Mouse (Mus musculus): ENCODE data around the gene Syce2. TPM values are rescaled to one million over a fixed set of nuclear protein-coding genes. Genes with fewer than 3 reads are reported as not detected.
"Not testable (repeated sequence)": the region's sequence is repeated elsewhere in the genome, so short reads cannot be mapped to it uniquely, and the experiment has no call there.

Syce2 gene
- polyA plus RNA-seq (2014; fragmentation: Nextera tagmentation; extraction: Ambion mirVana): 23.7 and 25.2 TPM in 2 replicates

- peak within 1 kb of the TSS; percentile 46 to 47 for H3K4me3 ChIP-seq (ENCODE audit: control insufficient read depth in 1 of 2, insufficient read depth in 1 of 2, low read depth in 1 of 2, low read length in 2 of 2)
- no peak within 1 kb of the TSS for H3K27ac ChIP-seq (replicated peaks in 1 of 2; ENCODE audit: control insufficient read depth in 1 of 2, insufficient read depth in 1 of 2, low read depth in 2 of 2, low read length in 2 of 2)
- H3K9ac ChIP-seq (ENCODE audit: low read length): peak within 1 kb of the TSS; percentile 71
- no peaks in the 10 kb centered on the region for H3K27me3 ChIP-seq (ENCODE audit: control insufficient read depth, insufficient read depth, low read length)
- H3K4me1 ChIP-seq (ENCODE audit: control insufficient read depth in 2 of 2, insufficient read depth in 2 of 2, low read length in 2 of 2): peaks cover 8 to 9% of the 10 kb centered on the region in 2 experiments; a peak in 2 of 4 replicates
- peak; percentile 70 for ATAC-seq (ENCODE audit: insufficient number of reproducible peaks, insufficient read depth, low FRiP score, low read depth)
- peak within 1 kb of the TSS; percentile 96 for H3K4me2 ChIP-seq (ENCODE audit: low read length)
- no peaks in the 10 kb centered on the region for H3K9me3 ChIP-seq (ENCODE audit: control insufficient read depth, low read length)
- peaks cover 32% of the 10 kb centered on the region for H3K36me3 ChIP-seq (ENCODE audit: control insufficient read depth, insufficient read depth, low read length)
- 13% methylated on average over 46 of the region's 46 CpGs for WGBS
Measured at GRCm38 (mm10) chr8:84871376-84872308, at the start of gene Syce2. Syce2 (plus strand) TSS chr8:84872111.

DNA sequence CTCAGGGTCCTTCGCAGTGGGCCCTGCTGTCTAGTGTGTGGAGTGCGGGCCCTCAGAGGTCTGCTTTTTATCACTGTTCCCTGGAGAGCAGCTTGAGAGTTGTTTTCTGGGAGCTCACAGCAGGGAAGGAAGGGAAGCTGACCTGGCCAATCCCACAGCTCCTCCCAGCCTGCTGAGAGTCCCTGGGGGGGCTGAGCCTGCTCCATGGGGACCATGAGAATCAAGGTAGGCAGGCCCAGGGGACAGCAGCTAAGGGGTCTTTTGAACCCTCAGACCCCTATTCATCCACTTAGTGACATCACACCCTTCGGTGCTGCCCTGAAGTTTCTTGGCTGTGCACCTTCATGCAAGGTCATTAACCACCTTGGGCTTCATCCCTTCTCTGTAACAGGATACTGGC lies 49.2 kb upstream of the Syce2 start, which contains the start of gene Dand5:
Gene Dand5, minus strand, starts transcription at position 101 of the 400 bp plus-strand sequence.
- no peaks in the 10 kb centered on the region for H3K27me3 ChIP-seq (ENCODE audit: control insufficient read depth, insufficient read depth, low read length)
- H3K9ac ChIP-seq (ENCODE audit: low read length): no peak within 1 kb of the TSS
- H3K4me3 ChIP-seq (ENCODE audit: control insufficient read depth in 1 of 2, insufficient read depth in 1 of 2, low read depth in 1 of 2, low read length in 2 of 2): no peak within 1 kb of the TSS
- no peak for ATAC-seq (ENCODE audit: insufficient number of reproducible peaks, insufficient read depth, low FRiP score, low read depth)
- no peak within 1 kb of the TSS for H3K27ac ChIP-seq (replicated peaks in 1 of 2; ENCODE audit: control insufficient read depth in 1 of 2, insufficient read depth in 1 of 2, low read depth in 2 of 2, low read length in 2 of 2)
- peaks cover 7 to 12% of the 10 kb centered on the region in 2 experiments for H3K4me1 ChIP-seq (ENCODE audit: control insufficient read depth in 2 of 2, insufficient read depth in 2 of 2, low read length in 2 of 2)
- no peaks in the 10 kb centered on the region for H3K9me3 ChIP-seq (ENCODE audit: control insufficient read depth, low read length)
- 17% methylated on average over 3 of the region's 3 CpGs for WGBS
- H3K4me2 ChIP-seq (ENCODE audit: low read length): peak within 1 kb of the TSS; percentile 52
- H3K36me3 ChIP-seq (ENCODE audit: control insufficient read depth, insufficient read depth, low read length): no peaks in the 10 kb centered on the region

DNA sequence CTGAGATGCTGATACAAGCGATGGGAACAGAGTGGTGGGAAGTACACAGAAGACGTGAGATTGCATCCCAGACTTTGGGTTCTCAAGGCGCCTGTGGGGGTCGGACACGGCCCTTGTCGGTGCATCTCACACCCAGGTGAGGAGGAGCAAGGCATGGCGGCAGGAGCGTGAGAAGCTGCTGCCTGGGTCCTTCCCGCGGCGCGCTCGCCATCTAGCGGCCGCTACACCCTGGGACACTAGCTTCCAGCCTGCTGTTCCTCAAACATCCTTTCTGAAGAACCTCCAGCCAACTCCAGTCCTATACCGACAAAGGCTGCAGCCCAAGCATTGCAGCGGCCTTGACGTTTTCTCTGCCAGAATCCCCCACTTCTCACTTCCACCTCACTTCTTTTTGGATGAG lies 48.3 kb upstream of the Syce2 start:
- Histone ChIP-seq H3K36me3 (ENCODE audit: control insufficient read depth, insufficient read depth, low read length) (no peaks in the 10 kb centered on the region), H3K9ac (ENCODE audit: low read length) (no peak overlapping the region), H3K27ac (replicated peaks in 1 of 2; ENCODE audit: control insufficient read depth in 1 of 2, insufficient read depth in 1 of 2, low read depth in 2 of 2, low read length in 2 of 2) (no peak overlapping the region), H3K9me3 (ENCODE audit: control insufficient read depth, low read length) (no peaks in the 10 kb centered on the region), H3K4me2 (ENCODE audit: low read length) (peak overlapping the region; percentile 52), H3K4me3 (ENCODE audit: control insufficient read depth in 1 of 2, insufficient read depth in 1 of 2, low read depth in 1 of 2, low read length in 2 of 2) (no peak overlapping the region), H3K27me3 (ENCODE audit: control insufficient read depth, insufficient read depth, low read length) (no peaks in the 10 kb centered on the region), H3K4me1 (ENCODE audit: control insufficient read depth in 2 of 2, insufficient read depth in 2 of 2, low read length in 2 of 2) (peaks cover 7 to 12% of the 10 kb centered on the region in 2 experiments)
- peak; percentile 74 for ATAC-seq (ENCODE audit: insufficient number of reproducible peaks, insufficient read depth, low FRiP score, low read depth)
- WGBS: under 1% methylated on average over 18 of the region's 18 CpGs

DNA sequence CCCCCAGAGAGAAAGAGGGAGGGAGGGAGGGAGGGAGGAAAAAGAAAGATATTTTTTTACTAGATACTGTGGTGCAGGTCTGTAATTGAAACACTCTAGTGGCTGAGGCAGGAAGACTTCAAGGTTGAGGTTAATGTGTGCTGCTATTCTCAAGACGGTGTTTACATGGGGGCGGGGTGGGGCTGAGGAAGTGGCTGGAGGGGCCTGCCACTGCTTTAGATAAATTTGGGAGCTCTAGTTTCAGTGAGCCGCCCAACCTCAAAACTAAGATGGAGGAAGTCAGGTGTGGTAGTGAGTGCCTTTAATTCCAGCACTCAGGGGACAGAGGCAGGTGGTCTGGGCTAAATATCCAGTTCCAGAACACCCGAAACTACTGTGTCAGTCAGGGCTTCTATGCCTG lies 46.3 kb upstream of the Syce2 start:
- peaks cover 7 to 12% of the 10 kb centered on the region in 2 experiments for H3K4me1 ChIP-seq (ENCODE audit: control insufficient read depth in 2 of 2, insufficient read depth in 2 of 2, low read length in 2 of 2)
- no peak overlapping the region for H3K4me3 ChIP-seq (ENCODE audit: control insufficient read depth in 1 of 2, insufficient read depth in 1 of 2, low read depth in 1 of 2, low read length in 2 of 2)
- H3K27me3 ChIP-seq (ENCODE audit: control insufficient read depth, insufficient read depth, low read length): no peaks in the 10 kb centered on the region
- H3K9me3 ChIP-seq (ENCODE audit: control insufficient read depth, low read length): no peaks in the 10 kb centered on the region
- H3K36me3 ChIP-seq (ENCODE audit: control insufficient read depth, insufficient read depth, low read length): no peaks in the 10 kb centered on the region
- no peak overlapping the region for H3K27ac ChIP-seq (replicated peaks in 1 of 2; ENCODE audit: control insufficient read depth in 1 of 2, insufficient read depth in 1 of 2, low read depth in 2 of 2, low read length in 2 of 2)
- ATAC-seq (ENCODE audit: insufficient number of reproducible peaks, insufficient read depth, low FRiP score, low read depth): no peak
- no peak overlapping the region for H3K9ac ChIP-seq (ENCODE audit: low read length)
- H3K4me2 ChIP-seq (ENCODE audit: low read length): no peak overlapping the region
- WGBS: 67% methylated on average over 4 of the region's 4 CpGs

DNA sequence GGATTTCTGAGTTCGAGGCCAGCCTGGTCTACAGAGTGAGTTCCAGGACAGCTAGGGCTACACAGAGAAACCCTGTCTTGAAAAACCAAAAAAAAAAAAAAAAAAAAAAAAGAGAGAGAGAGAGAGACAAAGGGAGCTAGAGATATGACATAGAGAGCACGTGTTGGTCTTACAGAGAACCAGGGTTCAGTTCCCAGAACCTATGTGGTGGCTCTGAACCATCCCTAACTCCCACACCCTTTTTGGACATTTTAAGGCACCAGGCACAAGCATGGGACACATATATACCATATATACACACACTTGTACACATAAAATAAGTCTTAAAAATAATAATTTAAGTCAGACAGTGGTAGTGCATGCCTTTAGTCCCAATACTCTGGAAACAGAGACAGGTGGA lies 45.4 kb upstream of the Syce2 start:
- not testable (repeated sequence) for H3K4me2 ChIP-seq (ENCODE audit: low read length); H3K9ac ChIP-seq (ENCODE audit: low read length); H3K4me3 ChIP-seq (ENCODE audit: control insufficient read depth in 1 of 2, insufficient read depth in 1 of 2, low read depth in 1 of 2, low read length in 2 of 2); H3K27ac ChIP-seq (replicated peaks in 1 of 2; ENCODE audit: control insufficient read depth in 1 of 2, insufficient read depth in 1 of 2, low read depth in 2 of 2, low read length in 2 of 2); ATAC-seq (ENCODE audit: insufficient number of reproducible peaks, insufficient read depth, low FRiP score, low read depth); H3K9me3 ChIP-seq (ENCODE audit: control insufficient read depth, low read length); H3K36me3 ChIP-seq (ENCODE audit: control insufficient read depth, insufficient read depth, low read length); H3K27me3 ChIP-seq (ENCODE audit: control insufficient read depth, insufficient read depth, low read length)
- peaks cover 7 to 12% of the 10 kb centered on the region in 2 experiments for H3K4me1 ChIP-seq (ENCODE audit: control insufficient read depth in 2 of 2, insufficient read depth in 2 of 2, low read length in 2 of 2)
- WGBS: 64% methylated on average over 1 of the region's 2 CpGs

GRCm38 (mm10) chr8:84831490-84831889 lies 40.4 kb upstream of the Syce2 start, which contains the start of gene Gadd45gip1:
Gadd45gip1 (plus strand) TSS chr8:84831522.
- H3K4me2 ChIP-seq (ENCODE audit: low read length): peak within 1 kb of the TSS; percentile 73
- whole genome bisulfite sequencing: 61% methylated on average over 11 of the region's 11 CpGs
- peaks cover 30% of the 10 kb centered on the region for H3K36me3 ChIP-seq (ENCODE audit: control insufficient read depth, insufficient read depth, low read length)
- H3K27ac ChIP-seq (replicated peaks in 1 of 2; ENCODE audit: control insufficient read depth in 1 of 2, insufficient read depth in 1 of 2, low read depth in 2 of 2, low read length in 2 of 2): peak within 1 kb of the TSS; percentile 91
- peak within 1 kb of the TSS; percentile 96 for H3K4me3 ChIP-seq (ENCODE audit: control insufficient read depth in 1 of 2, insufficient read depth in 1 of 2, low read depth in 1 of 2, low read length in 2 of 2)
- H3K27me3 ChIP-seq (ENCODE audit: control insufficient read depth, insufficient read depth, low read length): no peaks in the 10 kb centered on the region
- ATAC-seq (ENCODE audit: insufficient number of reproducible peaks, insufficient read depth, low FRiP score, low read depth): no peak
- H3K9ac ChIP-seq (ENCODE audit: low read length): peak within 1 kb of the TSS; percentile 96
- H3K4me1 ChIP-seq (ENCODE audit: control insufficient read depth in 2 of 2, insufficient read depth in 2 of 2, low read length in 2 of 2): peaks cover 10 to 21% of the 10 kb centered on the region in 2 experiments
- no peaks in the 10 kb centered on the region for H3K9me3 ChIP-seq (ENCODE audit: control insufficient read depth, low read length)

DNA sequence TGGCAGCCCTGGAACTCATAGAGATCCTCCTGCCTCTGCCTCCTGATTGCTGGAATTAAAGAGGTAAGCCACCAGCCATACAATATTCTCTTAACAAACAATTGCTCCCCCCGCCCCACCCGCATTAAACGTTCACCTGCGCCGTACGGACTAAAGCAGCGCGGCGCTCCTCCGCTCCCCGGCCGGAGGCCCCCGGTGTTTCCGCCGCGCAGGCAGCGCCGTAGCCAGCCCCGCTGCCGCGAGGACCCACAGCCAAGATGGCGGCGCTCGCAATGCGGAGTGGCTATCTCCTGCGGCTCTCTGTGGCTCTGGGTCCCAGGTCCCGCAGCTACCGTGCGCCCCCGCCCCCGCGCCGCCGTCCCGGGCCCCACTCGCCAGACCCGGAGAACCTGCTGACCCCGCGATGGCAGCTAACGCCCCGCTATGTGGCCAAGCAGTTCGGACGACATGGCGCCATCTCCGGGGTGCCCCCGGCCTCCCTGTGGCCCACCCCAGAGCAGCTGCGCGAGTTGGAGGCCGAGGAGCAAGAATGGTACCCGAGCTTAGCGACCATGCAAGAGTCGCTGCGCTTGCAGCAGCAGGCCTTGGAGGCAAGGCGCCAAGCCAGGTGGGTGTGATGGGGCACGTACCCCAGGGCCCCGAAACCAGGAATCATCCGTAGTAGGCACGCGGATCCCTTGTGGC lies 39.7 kb upstream of the Syce2 start:
- H3K4me1 ChIP-seq (ENCODE audit: control insufficient read depth in 2 of 2, insufficient read depth in 2 of 2, low read length in 2 of 2): peaks cover 10 to 21% of the 10 kb centered on the region in 2 experiments
- WGBS: under 1% methylated on average over 59 of the region's 59 CpGs
- peaks cover 36% of the 10 kb centered on the region for H3K36me3 ChIP-seq (ENCODE audit: control insufficient read depth, insufficient read depth, low read length)
- peak overlapping the region; percentile 73 for H3K4me2 ChIP-seq (ENCODE audit: low read length)
- H3K9me3 ChIP-seq (ENCODE audit: control insufficient read depth, low read length): no peaks in the 10 kb centered on the region
- no peaks in the 10 kb centered on the region for H3K27me3 ChIP-seq (ENCODE audit: control insufficient read depth, insufficient read depth, low read length)
- peak overlapping the region; percentile 91 for H3K27ac ChIP-seq (replicated peaks in 1 of 2; ENCODE audit: control insufficient read depth in 1 of 2, insufficient read depth in 1 of 2, low read depth in 2 of 2, low read length in 2 of 2)
- H3K4me3 ChIP-seq (ENCODE audit: control insufficient read depth in 1 of 2, insufficient read depth in 1 of 2, low read depth in 1 of 2, low read length in 2 of 2): peak overlapping the region; percentile 96
- H3K9ac ChIP-seq (ENCODE audit: low read length): peak overlapping the region; percentile 96
- peak; percentile 54 for ATAC-seq (ENCODE audit: insufficient number of reproducible peaks, insufficient read depth, low FRiP score, low read depth)
